Mouse (Mus musculus): ENCODE results near the gene Kmt2c. TPM values are rescaled to one million over a fixed set of nuclear protein-coding genes. Genes with fewer than 3 reads are reported as not detected.

The Kmt2c gene
- total and polyA plus RNA-seq, 3 experiments, result 23.8 to 34.0 (median 26.2) TPM

GRCm38 (mm10) chr5:25506041-25506440 is 7.5 kb upstream of the Kmt2c start:
- H3K27me3 ChIP-seq (ENCODE audit: control insufficient read depth in 1 of 2, insufficient read depth in 2 of 2, low read length in 2 of 2), result no peaks in the 10 kb centered on the region
- no peaks in the 10 kb centered on the region for H3K79me2 ChIP-seq (ENCODE audit: control insufficient read depth, insufficient read depth, low read length, poor library complexity)
- no peak overlapping the region for H3K9ac ChIP-seq (ENCODE audit: control insufficient read depth, low read depth, low read length, poor library complexity, severe bottlenecking)
- no peak for DNase-seq (ENCODE audit: low read depth, low spot score)
- no peak overlapping the region for H3K4me3 ChIP-seq (ENCODE audit: control insufficient read depth in 1 of 2, insufficient read depth in 1 of 2, low read depth in 2 of 2, low read length in 2 of 2)
- no peak overlapping the region for H3K27ac ChIP-seq (ENCODE audit: control insufficient read depth, low read depth, low read length)
- peaks cover 0 to 10% of the 10 kb centered on the region in 2 experiments; a peak in 1 of 4 replicates for H3K4me1 ChIP-seq (ENCODE audit: control insufficient read depth in 1 of 2, insufficient read depth in 2 of 2, low read length in 2 of 2)
- no peaks in the 10 kb centered on the region for H3K9me3 ChIP-seq (replicated peaks; ENCODE audit: insufficient read depth, low read length)
- TF ChIP-seq BHLHE40 (IDR thresholded peaks at IDR 0.05; ENCODE audit: borderline replicate concordance, low read depth, low read length) (no peak), POLR2AphosphoS2 (IDR thresholded peaks at IDR 0.05; ENCODE audit: low read length) (no peak), RAD21 (IDR thresholded peaks at IDR 0.05; ENCODE audit: low read depth, low read length) (no peak), UBTF (IDR thresholded peaks at IDR 0.05; ENCODE audit: borderline replicate concordance, insufficient read depth, low read depth, low read length) (no peak), MEF2A (IDR thresholded peaks at IDR 0.05; ENCODE audit: extremely low read depth, insufficient replicate concordance, low read depth, low read length, poor library complexity, severe bottlenecking) (no peak), ZKSCAN1 (IDR thresholded peaks at IDR 0.05; ENCODE audit: low read depth, low read length) (no peak), POLR2AphosphoS5 (IDR thresholded peaks at IDR 0.05; ENCODE audit: borderline replicate concordance, low read depth, low read length) (no peak), CHD1 (IDR thresholded peaks at IDR 0.05; ENCODE audit: low read depth, low read length) (no peak), MAX (IDR thresholded peaks at IDR 0.05; ENCODE audit: low read length) (no peak), JUND (IDR thresholded peaks at IDR 0.05; ENCODE audit: low read depth, low read length) (no peak), GATA1 (IDR thresholded peaks at IDR 0.05; ENCODE audit: low read depth, low read length) (no peak), EP300 (IDR thresholded peaks at IDR 0.05; ENCODE audit: low read depth in 1 of 2, low read length in 2 of 2) (no peak), MYB (IDR thresholded peaks at IDR 0.05; ENCODE audit: low read depth, low read length) (no peak), MAFK (IDR thresholded peaks at IDR 0.05; ENCODE audit: borderline replicate concordance, low read depth, low read length) (no peak), ZC3H11A (IDR thresholded peaks at IDR 0.05; ENCODE audit: low read depth, low read length) (no peak), TBP (IDR thresholded peaks at IDR 0.05; ENCODE audit: low read depth, low read length) (no peak)
- H3K36me3 ChIP-seq (ENCODE audit: control insufficient read depth in 1 of 2, insufficient read depth in 2 of 2, low read length in 2 of 2), result peaks cover 0 to 4% of the 10 kb centered on the region in 2 experiments; a peak in 2 of 4 replicates

DNA sequence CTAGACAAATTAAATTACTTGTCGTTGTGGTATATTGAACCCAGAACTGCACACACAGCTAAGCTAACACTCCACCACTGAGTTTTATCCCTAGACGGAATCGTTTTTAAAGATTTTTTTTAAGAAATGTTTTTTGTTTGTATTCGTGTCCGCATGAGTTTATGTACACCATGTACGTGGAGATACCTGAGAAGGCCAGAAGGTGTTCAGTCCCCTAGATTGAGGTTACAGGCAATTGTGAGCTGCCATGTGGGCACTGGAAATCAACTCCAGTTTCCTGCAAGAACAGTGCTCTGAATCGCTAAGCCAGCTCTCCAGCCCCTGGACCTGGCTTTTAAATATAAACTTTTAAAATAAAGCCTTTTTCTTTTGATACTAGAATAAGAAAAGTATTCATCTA is 2.1 kb upstream of the Kmt2c start:
- peak overlapping the region; percentile 82 to 95 for H3K4me3 ChIP-seq (ENCODE audit: control insufficient read depth in 1 of 2, insufficient read depth in 1 of 2, low read depth in 2 of 2, low read length in 2 of 2)

More for the DNA sequence above, 2.1 kb upstream of the Kmt2c start:
- no peak overlapping the region for H3K27ac ChIP-seq (ENCODE audit: control insufficient read depth, low read depth, low read length)
- H3K79me2 ChIP-seq (ENCODE audit: control insufficient read depth, insufficient read depth, low read length, poor library complexity), result peaks cover 36% of the 10 kb centered on the region
- H3K36me3 ChIP-seq (ENCODE audit: control insufficient read depth in 1 of 2, insufficient read depth in 2 of 2, low read length in 2 of 2), result peaks cover 0 to 15% of the 10 kb centered on the region in 2 experiments; a peak in 2 of 4 replicates
- no peak for TF ChIP-seq ELF1 (IDR thresholded peaks at IDR 0.05; ENCODE audit: low read depth, low read length)
- TF ChIP-seq GABPA (IDR thresholded peaks at IDR 0.05; ENCODE audit: low read depth, low read length), result no peak
- TF ChIP-seq RAD21 (IDR thresholded peaks at IDR 0.05; ENCODE audit: low read depth, low read length), result no peak
- TF ChIP-seq USF2 (IDR thresholded peaks at IDR 0.05; ENCODE audit: borderline replicate concordance in 1 of 2, insufficient read depth in 1 of 2, low read depth in 1 of 2, low read length in 2 of 2), result no peak
- TF ChIP-seq MYC (IDR thresholded peaks at IDR 0.05; ENCODE audit: low read depth, low read length), result no peak
- TF ChIP-seq JUND (IDR thresholded peaks at IDR 0.05; ENCODE audit: low read depth, low read length), result no peak
- TF ChIP-seq BHLHE40 (IDR thresholded peaks at IDR 0.05; ENCODE audit: borderline replicate concordance, low read depth, low read length), result no peak
- no peak for TF ChIP-seq CHD2 (IDR thresholded peaks at IDR 0.05; ENCODE audit: low read length)
- no peak for TF ChIP-seq EP300 (IDR thresholded peaks at IDR 0.05; ENCODE audit: low read depth in 1 of 2, low read length in 2 of 2)
- TF ChIP-seq CTCF (IDR thresholded peaks at IDR 0.05 in 2 of 3, conservative IDR thresholded peaks at IDR 0.05 in 1 of 3; ENCODE audit: control insufficient read depth in 1 of 3, insufficient read depth in 1 of 3, low read depth in 2 of 3, low read length in 3 of 3, poor library complexity in 1 of 3, severe bottlenecking in 1 of 3), result no peak
- no peak for TF ChIP-seq MEF2A (IDR thresholded peaks at IDR 0.05; ENCODE audit: extremely low read depth, insufficient replicate concordance, low read depth, low read length, poor library complexity, severe bottlenecking)
- TF ChIP-seq MXI1 (IDR thresholded peaks at IDR 0.05; ENCODE audit: low read depth, low read length), result no peak
- no peak for TF ChIP-seq ETS1 (IDR thresholded peaks at IDR 0.05; ENCODE audit: low read depth, low read length)
- no peaks in the 10 kb centered on the region for H3K9me3 ChIP-seq (replicated peaks; ENCODE audit: insufficient read depth, low read length)
- H3K27me3 ChIP-seq (ENCODE audit: control insufficient read depth in 1 of 2, insufficient read depth in 2 of 2, low read length in 2 of 2), result no peaks in the 10 kb centered on the region; a peak in 1 of 4 replicates
- H3K9ac ChIP-seq (ENCODE audit: control insufficient read depth, low read depth, low read length, poor library complexity, severe bottlenecking), result peak overlapping the region; percentile 92
- DNase-seq (ENCODE audit: low read depth, low spot score), result peak; percentile 49
- H3K4me1 ChIP-seq (ENCODE audit: control insufficient read depth in 1 of 2, insufficient read depth in 2 of 2, low read length in 2 of 2), result peaks cover 3 to 6% of the 10 kb centered on the region in 2 experiments; a peak in 3 of 4 replicates
